Mouse (Mus musculus): Measurements from ENCODE around the gene Prdx2.

DNA sequence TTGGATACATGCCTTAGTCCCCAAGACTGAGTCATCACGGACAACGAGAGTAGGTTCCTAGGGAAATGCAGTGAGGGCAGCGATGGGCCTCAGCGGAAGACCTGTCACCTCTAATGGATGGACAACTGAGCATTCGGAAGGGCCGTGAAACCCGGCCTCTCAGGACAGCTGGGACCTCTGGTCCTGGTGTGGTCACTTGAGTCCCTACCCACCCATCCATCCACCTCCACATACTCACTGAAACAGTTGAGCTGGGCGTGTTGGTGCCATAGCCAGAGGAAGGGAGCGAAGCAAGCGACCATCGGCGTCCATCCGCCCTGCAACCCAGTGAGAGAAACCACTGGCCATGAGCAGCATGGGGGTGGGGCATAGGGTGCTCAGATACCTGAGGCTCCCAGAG lies 38.8 kb upstream of the Prdx2 start:
- TF ChIP-seq GATA1 (IDR thresholded peaks at IDR 0.05; ENCODE audit: borderline replicate concordance, low read length) (no peak), FLI1 (IDR thresholded peaks at IDR 0.05; ENCODE audit: low read length) (no peak)

Data from megakaryocyte, embryonic 14.5 days (primary cell).